Mouse (Mus musculus): ENCODE data around the gene Cenpl.
"Not testable (repeated sequence)": the region's sequence is repeated elsewhere in the genome, so short reads cannot be mapped to it uniquely, and the experiment has no call there.

Gene Cenpl

GRCm38 (mm10) chr1:161070352-161071271 lies at the start of gene Cenpl, which contains the start of gene Dars2:
TSS of gene Cenpl (plus strand) at chr1:161070713.
TSS of gene Dars2 (minus strand) at chr1:161070658.
- peak; percentile 98 for DNase-seq (ENCODE audit: low read depth, low spot score)

- DNase-seq (ENCODE audit: low read depth, low spot score) = no peak
Observed at GRCm38 (mm10) chr1:161025410-161026210, 44.9 kb upstream of the Cenpl start.

GRCm38 (mm10) chr1:161027196-161027595 lies 43.3 kb upstream of the Cenpl start:
- DNase-seq (ENCODE audit: low read depth, low spot score) = no peak

- DNase-seq (ENCODE audit: low read depth, low spot score) = not testable (repeated sequence)
Observed at GRCm38 (mm10) chr1:161028427-161028826, 42.1 kb upstream of the Cenpl start.

- DNase-seq (ENCODE audit: low read depth, low spot score) = no peak
Observed at GRCm38 (mm10) chr1:161030058-161030457, 40.5 kb upstream of the Cenpl start.

GRCm38 (mm10) chr1:161031881-161032280 lies 38.6 kb upstream of the Cenpl start:
- no peak for DNase-seq (ENCODE audit: low read depth, low spot score)

- no peak for DNase-seq (ENCODE audit: low read depth, low spot score)
Observed at GRCm38 (mm10) chr1:161032345-161032744, 38.2 kb upstream of the Cenpl start.

GRCm38 (mm10) chr1:161033856-161034434 lies 36.6 kb upstream of the Cenpl start:
- no peak for DNase-seq (ENCODE audit: low read depth, low spot score)

GRCm38 (mm10) chr1:161034435-161035280 lies 35.9 kb upstream of the Cenpl start, which contains the start of gene Zbtb37:
TSS of gene Zbtb37 (minus strand) at chr1:161034849.
- peak; percentile 100 for DNase-seq (ENCODE audit: low read depth, low spot score)

- no peak for DNase-seq (ENCODE audit: low read depth, low spot score)
Observed at GRCm38 (mm10) chr1:161035281-161035785, 35.2 kb upstream of the Cenpl start.

GRCm38 (mm10) chr1:161035786-161036404 lies 34.6 kb upstream of the Cenpl start:
- DNase-seq (ENCODE audit: low read depth, low spot score) = no peak

- peak; percentile 54 for DNase-seq (ENCODE audit: low read depth, low spot score)
Observed at GRCm38 (mm10) chr1:161036411-161036841, 34.1 kb upstream of the Cenpl start.

GRCm38 (mm10) chr1:161037026-161037425 lies 33.5 kb upstream of the Cenpl start:
- peak; percentile 32 for DNase-seq (ENCODE audit: low read depth, low spot score)

GRCm38 (mm10) chr1:161037599-161037998 lies 32.9 kb upstream of the Cenpl start:
- peak; percentile 23 for DNase-seq (ENCODE audit: low read depth, low spot score)

GRCm38 (mm10) chr1:161038004-161038403 lies 32.5 kb upstream of the Cenpl start:
- DNase-seq (ENCODE audit: low read depth, low spot score) = peak; percentile 32

GRCm38 (mm10) chr1:161038968-161039721 lies 31.4 kb upstream of the Cenpl start:
- DNase-seq (ENCODE audit: low read depth, low spot score) = peak; percentile 49

- DNase-seq (ENCODE audit: low read depth, low spot score) = peak; percentile 73
Observed at GRCm38 (mm10) chr1:161039741-161040425, 30.6 kb upstream of the Cenpl start.

- DNase-seq (ENCODE audit: low read depth, low spot score) = peak; percentile 66
Observed at GRCm38 (mm10) chr1:161040426-161040770, 30.1 kb upstream of the Cenpl start.

GRCm38 (mm10) chr1:161040855-161041254 lies 29.7 kb upstream of the Cenpl start:
- DNase-seq (ENCODE audit: low read depth, low spot score) = peak; percentile 58

All from A20 (cell line).